Mouse (Mus musculus) forebrain, postnatal 0 days (tissue): Measurements from ENCODE around the gene Utrn. TPM values are rescaled to one million over a fixed set of nuclear protein-coding genes. Genes with fewer than 3 reads are reported as not detected.

Experiments used
- ATAC-seq: fragments of 200-750 bp; cut with Nextera tagmentation; 2 replicates; pipeline ENCODE4 v1.8.0; 2017; ENCODE audit warnings: mild to moderate bottlenecking, moderate library complexity
- DNase-seq: peaks from one replicate; pipeline ENCODE4 v3.0.0-alpha.2; 2015
- H3K27ac ChIP-seq: fragments of 300-500 bp; sonication (generic); 2 replicates; pipeline ENCODE4 v1.5.1; 2014; ENCODE audit warnings: low read depth, mild to moderate bottlenecking, antibody characterized with exemption, low read length, moderate library complexity, mixed read lengths
- H3K27me3 ChIP-seq: fragments of 300-500 bp; sonication (generic); 2 replicates; pipeline ENCODE4 v1.6.1; 2014; ENCODE audit warnings: mild to moderate bottlenecking, low read length, mixed read lengths; ENCODE audit not compliant: insufficient read depth
- H3K36me3 ChIP-seq: fragments of 300-500 bp; sonication (generic); 2 replicates; pipeline ENCODE4 v1.6.1; 2014; ENCODE audit warnings: mild to moderate bottlenecking, moderate library complexity; ENCODE audit not compliant: insufficient read depth
- H3K4me1 ChIP-seq: fragments of 300-500 bp; sonication (generic); 2 replicates; pipeline ENCODE4 v1.6.1; 2014; ENCODE audit warnings: antibody characterized with exemption; ENCODE audit not compliant: insufficient read depth
- H3K4me2 ChIP-seq: fragments of 300-500 bp; sonication (generic); 2 replicates; pipeline ENCODE4 v1.6.1; 2014; ENCODE audit warnings: low read depth, mild to moderate bottlenecking, moderate library complexity
- H3K4me3 ChIP-seq: fragments of 300-500 bp; sonication (generic); 2 replicates; pipeline ENCODE4 v1.5.1; 2014; ENCODE audit warnings: low read depth, low read length, mixed read lengths
- H3K9ac ChIP-seq: fragments of 300-500 bp; sonication (generic); 2 replicates; pipeline ENCODE4 v1.6.1; 2014; ENCODE audit warnings: mild to moderate bottlenecking
- H3K9me3 ChIP-seq: fragments of 300-500 bp; sonication (generic); 2 replicates; pipeline ENCODE4 v1.6.1; 2016; ENCODE audit warnings: low read length
- CTCF ChIP-seq: sonication (generic); IDR thresholded peaks from 2 replicates; pipeline ENCODE4 v1.5.1; 2016; ENCODE audit warnings: antibody characterized with exemption, control low read depth, low read depth
- WGBS: fragments of 180-500 bp; shearing (Covaris S2); extraction: QIAGEN DNeasy Blood & Tissue Kit; methylation state at CpG from one replicate; pipeline ENCODE4 v1.1.7; 2014; 5-methylcytosine and 5-hydroxymethylcytosine counted together
- polyA plus RNA-seq: library from polyadenylated mRNA; unstranded; fragments of >200 nt; fragmentation: Nextera tagmentation; extraction: Ambion mirVana; gene quantifications from 2 replicates; pipeline ENCODE4 v1.2.1, GENCODE M21; 2015
- total RNA-seq: library from RNA; depleted of rRNA; stranded (reverse); fragments of >200 nt; gene quantifications from 2 replicates; pipeline ENCODE4 v1.2.3, GENCODE M21; 2014

Gene Utrn
- total and polyA plus RNA-seq, 2 experiments from 2014 or later: 14.2 to 26.8 TPM

DNA sequence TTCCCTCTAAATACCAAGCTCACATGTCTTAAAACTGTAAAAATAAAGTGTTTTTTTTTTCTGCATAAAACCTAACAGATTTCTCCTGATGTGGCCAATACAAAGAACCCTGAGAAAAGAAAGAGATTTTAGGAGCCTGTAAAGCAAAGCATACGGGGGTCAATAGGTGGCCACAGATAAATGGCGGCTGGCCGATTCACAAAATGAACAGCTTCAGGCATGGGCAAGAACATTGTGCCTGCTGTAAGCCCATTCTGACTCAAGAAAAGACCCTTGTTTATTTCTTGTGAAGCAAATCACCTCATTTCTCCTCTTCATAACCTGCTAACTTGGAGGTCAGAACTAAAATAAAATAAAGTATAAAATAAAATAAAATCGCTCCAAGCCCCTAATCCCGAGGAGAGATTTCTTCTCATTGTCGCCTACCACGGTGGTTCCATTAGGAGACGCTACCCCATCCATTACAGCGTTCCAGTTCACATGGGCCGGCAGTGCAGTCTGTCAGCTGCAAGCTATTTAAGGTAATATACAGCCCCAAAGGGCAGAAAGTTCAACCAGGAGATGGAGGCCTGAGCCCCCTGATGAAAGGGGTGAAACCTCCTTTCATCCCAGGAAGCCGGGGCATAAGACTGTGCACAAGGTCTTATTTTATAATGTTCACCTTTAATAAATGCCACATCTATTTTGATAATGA lies 316.8 kb downstream of the Utrn start:
- 63% methylated on average over 11 of the region's 11 CpGs for WGBS
- no peak for ATAC-seq
- no peak overlapping the region for H3K4me2 ChIP-seq

DNA sequence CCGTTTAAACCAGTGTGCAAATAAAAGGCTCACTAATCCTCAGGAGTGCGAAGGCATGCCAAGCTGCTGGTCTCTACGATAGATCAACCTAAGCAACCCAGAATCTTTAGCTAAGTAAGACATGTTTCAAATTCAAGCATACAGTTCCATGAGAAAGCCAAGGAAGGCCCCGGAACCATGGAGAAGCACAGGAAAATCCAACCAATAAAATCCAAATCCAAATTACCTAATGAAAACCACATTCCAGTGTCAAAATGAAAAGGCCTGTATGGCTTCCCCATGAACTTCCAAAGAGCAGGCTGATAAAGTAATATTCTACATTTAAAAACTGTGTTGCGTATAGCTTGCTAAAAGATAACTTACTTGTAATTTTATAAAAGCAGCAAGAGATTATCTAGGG lies 317.4 kb downstream of the Utrn start:
- Histone ChIP-seq H3K36me3 (no peaks in the 10 kb centered on the region), H3K4me1 (no peaks in the 10 kb centered on the region), H3K27me3 (0 out of 2 replicates have a peak, but pooled peaks cover 6% of the 10 kb centered on the region), H3K4me3 (no peak overlapping the region), H3K4me2 (no peak overlapping the region), H3K27ac (no peak overlapping the region), H3K9me3 (no peaks in the 10 kb centered on the region), H3K9ac (no peak overlapping the region)
- DNase-seq (no peak), ATAC-seq (no peak)
- TF ChIP-seq CTCF: no peak
- 79% methylated on average over 5 of the region's 5 CpGs for WGBS

More for the DNA sequence above, 316.8 kb downstream of the Utrn start:
- H3K4me1 ChIP-seq: no peaks in the 10 kb centered on the region
- no peak for TF ChIP-seq CTCF
- no peak overlapping the region for H3K9ac ChIP-seq
- no peak overlapping the region for H3K4me3 ChIP-seq
- no peaks in the 10 kb centered on the region for H3K36me3 ChIP-seq
- no peak for DNase-seq
- no peak overlapping the region for H3K27ac ChIP-seq
- H3K27me3 ChIP-seq: 0 out of 2 replicates have a peak, but pooled peaks cover 6% of the 10 kb centered on the region
- H3K9me3 ChIP-seq: no peaks in the 10 kb centered on the region

DNA sequence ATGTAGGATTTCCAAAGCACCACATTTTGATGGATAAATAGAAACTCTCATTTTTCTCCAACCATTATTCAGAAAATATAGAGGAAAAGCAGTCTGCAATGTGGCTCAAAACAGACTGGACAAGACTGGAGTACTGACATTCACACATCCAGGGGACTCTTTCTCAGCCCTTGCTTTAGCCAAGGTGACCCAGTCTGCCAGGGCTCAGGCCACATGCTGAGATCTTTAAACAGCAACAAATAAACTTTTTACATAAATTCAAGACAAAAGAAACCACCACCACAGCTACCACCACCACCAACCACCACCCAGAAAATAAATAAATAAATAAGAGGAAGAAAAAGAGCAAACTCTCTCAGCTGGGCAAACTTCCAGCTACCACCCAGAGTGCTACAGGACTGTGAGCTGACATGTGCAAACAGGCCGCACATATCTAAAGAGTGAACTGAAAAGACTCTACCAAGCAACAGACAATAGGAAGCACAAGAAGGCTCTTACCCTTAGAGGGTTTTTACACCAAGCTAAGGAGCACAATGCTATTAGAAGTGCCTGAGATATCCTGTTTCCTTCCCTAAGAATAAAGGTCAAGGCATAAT lies 319.1 kb downstream of the Utrn start:
- ATAC-seq (no peak), DNase-seq (no peak)
- WGBS: 31% methylated on average over 1 of the region's 1 CpGs
- Histone ChIP-seq H3K4me3 (no peak overlapping the region), H3K27me3 (0 out of 2 replicates have a peak, but pooled peaks cover 6% of the 10 kb centered on the region), H3K9ac (no peak overlapping the region), H3K27ac (no peak overlapping the region), H3K4me2 (no peak overlapping the region), H3K36me3 (no peaks in the 10 kb centered on the region), H3K9me3 (no peaks in the 10 kb centered on the region), H3K4me1 (no peaks in the 10 kb centered on the region)
- TF ChIP-seq CTCF: no peak

DNA sequence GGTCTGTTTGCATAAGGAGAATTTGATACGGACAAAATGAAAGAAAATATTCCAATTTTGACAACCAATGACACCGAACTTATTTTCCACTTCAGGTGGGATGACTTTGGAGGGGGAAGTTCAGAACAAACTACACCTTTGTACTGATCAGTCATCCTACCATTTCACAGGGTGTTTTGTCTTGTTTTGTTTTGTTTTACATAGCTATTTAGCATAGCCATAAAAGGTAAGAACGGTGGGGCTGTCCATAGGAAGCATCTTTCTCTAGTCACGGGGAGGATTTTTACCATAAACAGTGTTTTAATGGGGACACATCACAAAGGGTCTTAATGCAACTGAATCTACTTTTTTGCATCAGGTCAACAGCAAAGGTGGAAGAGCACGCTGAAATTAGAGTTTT lies 319.9 kb downstream of the Utrn start:
- DNase-seq: no peak
- Histone ChIP-seq H3K9ac (no peak overlapping the region), H3K4me1 (no peaks in the 10 kb centered on the region), H3K27ac (no peak overlapping the region), H3K36me3 (no peaks in the 10 kb centered on the region), H3K9me3 (no peaks in the 10 kb centered on the region), H3K4me3 (no peak overlapping the region), H3K4me2 (no peak overlapping the region), H3K27me3 (0 out of 2 replicates have a peak, but pooled peaks cover 6% of the 10 kb centered on the region)
- TF ChIP-seq CTCF: no peak
- ATAC-seq: no peak
- 16% methylated on average over 5 of the region's 5 CpGs for WGBS

DNA sequence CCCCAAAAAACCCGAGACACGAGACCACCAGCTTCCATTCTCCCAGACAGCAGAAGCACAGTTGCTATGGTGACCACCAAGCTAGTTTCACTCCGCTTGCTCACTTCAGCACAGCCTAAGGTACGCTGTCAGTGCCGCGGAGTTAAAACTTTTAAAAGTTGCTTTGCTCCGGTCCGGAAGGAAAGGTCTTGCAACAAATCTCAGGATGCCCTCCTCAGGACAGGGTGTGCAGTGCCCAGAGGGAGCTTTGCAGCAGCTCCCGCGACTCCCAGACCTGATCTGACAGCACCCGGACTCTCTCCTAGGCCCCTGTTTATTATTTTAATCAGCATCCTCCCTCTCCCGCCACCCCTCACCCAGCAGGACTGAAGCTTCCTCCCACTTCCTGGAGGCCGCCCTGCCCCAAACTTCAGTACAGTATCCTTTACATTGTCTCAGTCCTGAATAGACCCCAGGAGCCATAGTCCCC lies 320.5 kb downstream of the Utrn start:
- H3K27me3 ChIP-seq: 0 out of 2 replicates have a peak, but pooled peaks cover 6% of the 10 kb centered on the region
- WGBS: under 1% methylated on average over 13 of the region's 13 CpGs
- ATAC-seq: peak; percentile 96
- peak; percentile 16; the same call in 1 of the 2 replicates for TF ChIP-seq CTCF
- no peaks in the 10 kb centered on the region for H3K4me1 ChIP-seq
- no peaks in the 10 kb centered on the region for H3K9me3 ChIP-seq
- DNase-seq: peak; percentile 74
- peak overlapping the region; percentile 51 for H3K4me2 ChIP-seq
- no peaks in the 10 kb centered on the region for H3K36me3 ChIP-seq
- H3K4me3 ChIP-seq: peak overlapping the region; percentile 2
- no peak overlapping the region for H3K9ac ChIP-seq
- H3K27ac ChIP-seq: no peak overlapping the region

DNA sequence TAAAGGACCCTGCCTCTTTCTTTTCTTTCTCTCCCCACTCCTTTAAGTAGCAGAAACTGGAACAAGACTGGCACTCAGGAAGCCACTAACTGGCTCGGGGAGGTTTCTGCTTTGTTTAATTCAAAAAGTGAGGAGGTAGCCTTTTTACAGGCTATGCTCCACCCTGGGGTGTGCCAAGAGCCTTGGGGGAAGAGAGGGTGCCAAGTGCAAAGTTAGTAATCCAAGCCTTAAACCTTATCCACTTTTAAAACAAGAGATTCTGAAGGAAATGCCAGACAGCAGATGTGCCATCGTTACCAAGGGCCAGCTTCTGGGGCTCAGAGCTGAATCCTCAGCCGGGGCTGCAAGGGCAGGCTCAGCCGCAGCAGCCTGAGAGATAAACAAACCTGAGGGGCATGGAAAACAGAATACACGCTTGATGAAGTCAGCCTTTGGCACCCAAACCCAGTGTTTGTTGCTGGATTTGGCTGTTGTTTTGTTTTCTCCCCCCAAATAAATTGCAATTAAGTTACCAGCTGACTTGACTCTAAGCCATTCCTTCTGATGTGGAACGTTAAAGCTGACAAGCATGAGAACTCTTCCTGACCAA lies 322.0 kb downstream of the Utrn start:
- no peak overlapping the region for H3K9ac ChIP-seq
- no peak overlapping the region for H3K27ac ChIP-seq
- H3K4me1 ChIP-seq: no peaks in the 10 kb centered on the region
- H3K4me2 ChIP-seq: peak overlapping the region; percentile 23
- ATAC-seq (peak; percentile 42; the same call in 1 of the 2 replicates), DNase-seq (peak; percentile 46)
- H3K36me3 ChIP-seq: no peaks in the 10 kb centered on the region
- WGBS: 14% methylated on average over 6 of the region's 6 CpGs
- TF ChIP-seq CTCF: no peak
- H3K27me3 ChIP-seq: 0 out of 2 replicates have a peak, but pooled peaks cover 6% of the 10 kb centered on the region
- no peak overlapping the region for H3K4me3 ChIP-seq
- no peaks in the 10 kb centered on the region for H3K9me3 ChIP-seq

DNA sequence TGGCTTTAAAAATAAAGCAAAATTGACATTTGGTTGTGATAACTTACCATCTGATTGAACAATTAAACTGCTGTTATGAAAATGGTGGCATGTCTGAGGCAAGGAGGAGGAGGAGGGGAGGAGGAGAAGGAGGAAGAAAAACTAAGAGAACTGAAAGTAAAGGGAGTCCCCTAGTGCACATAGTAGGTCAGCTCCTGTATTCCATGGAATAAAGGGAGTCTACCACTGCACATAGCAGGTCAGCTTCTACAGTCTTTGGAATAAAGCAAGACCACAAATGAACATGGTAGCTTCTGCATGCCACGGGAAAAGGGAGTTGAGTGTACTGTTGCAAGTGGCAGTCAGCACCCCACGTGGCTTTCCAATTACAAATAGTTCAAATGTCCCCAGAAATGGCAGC lies 323.7 kb downstream of the Utrn start:
- Histone ChIP-seq H3K4me1 (no peaks in the 10 kb centered on the region), H3K27me3 (0 out of 2 replicates have a peak, but pooled peaks cover 6% of the 10 kb centered on the region), H3K9me3 (no peaks in the 10 kb centered on the region), H3K36me3 (no peaks in the 10 kb centered on the region), H3K27ac (no peak overlapping the region), H3K4me2 (no peak overlapping the region), H3K4me3 (no peak overlapping the region), H3K9ac (no peak overlapping the region)
- WGBS: 72% methylated on average over 2 of the region's 2 CpGs
- TF ChIP-seq CTCF: no peak
- no peak for DNase-seq
- no peak for ATAC-seq
